Mouse (Mus musculus) C2C12 (cell line): ENCODE measurements at regions not wholly inside any gene's neighbourhood (a gene's known extent, or its start where the extent isn't known, plus 50 kb on each side); places are given as distances from the start of the nearest gene placed in this dataset.

Source experiments
- H3K27me3 ChIP-seq: one replicate; pipeline ENCODE4 v1.6.1; 2011; ENCODE audit not compliant: control insufficient read depth, insufficient read depth, insufficient read length
- H3K36me3 ChIP-seq: one replicate; pipeline ENCODE4 v1.6.1; 2011; ENCODE audit not compliant: control insufficient read depth, insufficient read depth
- H3K4me3 ChIP-seq: one replicate; pipeline ENCODE4 v1.5.1; 2011; ENCODE audit warnings: mild to moderate bottlenecking, control low read depth; ENCODE audit not compliant: poor library complexity, insufficient read depth, severe bottlenecking
- H3K79me2 ChIP-seq: one replicate; pipeline ENCODE4 v1.6.1; 2011; ENCODE audit not compliant: control insufficient read depth, insufficient read depth
- H3K79me3 ChIP-seq: one replicate; pipeline ENCODE4 v1.6.1; 2011; ENCODE audit warnings: low read depth, control low read depth
- H3ac ChIP-seq: one replicate; pipeline ENCODE3; 2011; ENCODE audit warnings: low read depth; ENCODE audit not compliant: control insufficient read depth, insufficient read length
- CEBPB ChIP-seq: IDR thresholded peaks from one replicate; pipeline ENCODE4 v1.6.1; 2011; ENCODE audit warnings: low read depth, mild to moderate bottlenecking, control low read depth, moderate library complexity
- CTCF ChIP-seq: IDR thresholded peaks from one replicate; pipeline ENCODE4 v1.5.1; 2011; ENCODE audit not compliant: control insufficient read depth, insufficient read depth, insufficient read length
- FOSL1 ChIP-seq: IDR thresholded peaks from one replicate; pipeline ENCODE4 v1.8.0; 2011; ENCODE audit warnings: mild to moderate bottlenecking, low read length; ENCODE audit not compliant: poor library complexity, insufficient read depth, severe bottlenecking
- MAX ChIP-seq: IDR thresholded peaks from one replicate; pipeline ENCODE4 v1.6.1; 2011; ENCODE audit warnings: mild to moderate bottlenecking, control low read depth
- MYOD1 ChIP-seq: IDR thresholded peaks from one replicate; pipeline ENCODE4 v1.6.1; 2011; ENCODE audit warnings: low read depth; ENCODE audit not compliant: control insufficient read depth, insufficient read length
- MYOG ChIP-seq: IDR thresholded peaks from one replicate; pipeline ENCODE4 v1.6.1; 2011; ENCODE audit not compliant: control insufficient read depth, insufficient read length; ENCODE audit errors: extremely low read depth
- USF1 ChIP-seq: IDR thresholded peaks from one replicate; pipeline ENCODE4 v1.6.1; 2011; ENCODE audit warnings: low read depth, mild to moderate bottlenecking, control low read depth, moderate library complexity

- Histone ChIP-seq H3K79me2 (no peaks in the 10 kb centered on the region), H3K4me3 (no peak overlapping the region), H3K27me3 (no peaks in the 10 kb centered on the region), H3K36me3 (no peaks in the 10 kb centered on the region), H3K79me3 (no peaks in the 10 kb centered on the region), H3ac (no peak overlapping the region)
- TF ChIP-seq CTCF (no peak), MYOG (no peak), CEBPB (no peak), FOSL1 (no peak), USF1 (no peak), MYOD1 (no peak), MAX (no peak)
Measured at GRCm38 (mm10) chr15:97515773-97516172, 189.9 kb downstream of the Rpap3 start.

- TF ChIP-seq MYOD1 (no peak), CTCF (no peak), MAX (no peak), MYOG (no peak), FOSL1 (no peak), USF1 (no peak), CEBPB (no peak)
- Histone ChIP-seq H3K79me2 (no peaks in the 10 kb centered on the region), H3K4me3 (no peak overlapping the region), H3K36me3 (no peaks in the 10 kb centered on the region), H3ac (no peak overlapping the region), H3K27me3 (no peaks in the 10 kb centered on the region), H3K79me3 (no peaks in the 10 kb centered on the region)
Measured at GRCm38 (mm10) chr15:97507656-97508306, 197.8 kb downstream of the Rpap3 start.

GRCm38 (mm10) chr15:97507176-97507575 is 198.4 kb downstream of the Rpap3 start:
- TF ChIP-seq MYOD1 (no peak), USF1 (no peak), CTCF (no peak), MAX (no peak)
- no peaks in the 10 kb centered on the region for H3K79me3 ChIP-seq
- no peaks in the 10 kb centered on the region for H3K79me2 ChIP-seq
- no peak overlapping the region for H3ac ChIP-seq
- H3K36me3 ChIP-seq, result no peaks in the 10 kb centered on the region
- H3K27me3 ChIP-seq, result no peaks in the 10 kb centered on the region
- H3K4me3 ChIP-seq, result no peak overlapping the region

- Histone ChIP-seq H3K4me3 (no peak overlapping the region), H3K27me3 (no peaks in the 10 kb centered on the region), H3K79me3 (no peaks in the 10 kb centered on the region), H3K36me3 (no peaks in the 10 kb centered on the region), H3ac (no peak overlapping the region), H3K79me2 (no peaks in the 10 kb centered on the region)
- TF ChIP-seq MYOG (no peak), MYOD1 (peak; percentile 70), USF1 (peak; percentile 40), CTCF (no peak), CEBPB (no peak), FOSL1 (no peak), MAX (no peak)
Measured at GRCm38 (mm10) chr15:97505715-97506114, 199.9 kb downstream of the Rpap3 start.

- Histone ChIP-seq H3K27me3 (no peaks in the 10 kb centered on the region), H3K36me3 (no peaks in the 10 kb centered on the region)
- no peak for TF ChIP-seq MYOD1
- TF ChIP-seq CTCF, result no peak
- no peak for TF ChIP-seq FOSL1
- no peak for TF ChIP-seq MYOG
- no peak for TF ChIP-seq USF1
- TF ChIP-seq CEBPB, result no peak
- no peak for TF ChIP-seq MAX
Measured at GRCm38 (mm10) chr15:97504325-97504724, 201.3 kb downstream of the Rpap3 start.

GRCm38 (mm10) chr15:97502056-97502455 is 203.6 kb downstream of the Rpap3 start:
- no peak for TF ChIP-seq USF1
- TF ChIP-seq MAX, result no peak
- TF ChIP-seq MYOG, result no peak
- no peak for TF ChIP-seq FOSL1
- TF ChIP-seq CEBPB, result no peak
- no peak for TF ChIP-seq CTCF
- TF ChIP-seq MYOD1, result no peak
- H3ac ChIP-seq, result no peak overlapping the region
- no peaks in the 10 kb centered on the region for H3K79me3 ChIP-seq
- no peaks in the 10 kb centered on the region for H3K36me3 ChIP-seq
- H3K27me3 ChIP-seq, result no peaks in the 10 kb centered on the region
- no peaks in the 10 kb centered on the region for H3K79me2 ChIP-seq
- no peak overlapping the region for H3K4me3 ChIP-seq

More at GRCm38 (mm10) chr15:97504325-97504724, 201.3 kb downstream of the Rpap3 start:
- H3ac ChIP-seq, result no peak overlapping the region
- no peak overlapping the region for H3K4me3 ChIP-seq
- no peaks in the 10 kb centered on the region for H3K79me3 ChIP-seq
- H3K79me2 ChIP-seq, result no peaks in the 10 kb centered on the region
